Mouse (Mus musculus) R1 (cell line): ENCODE results near the gene Fam151b.

ENCODE experiments used
- DNase-seq: peaks from one replicate; pipeline ENCODE4 v3.0.0-alpha.2; 2018; ENCODE audit warnings: low read depth, low spot score

Gene Fam151b

DNA sequence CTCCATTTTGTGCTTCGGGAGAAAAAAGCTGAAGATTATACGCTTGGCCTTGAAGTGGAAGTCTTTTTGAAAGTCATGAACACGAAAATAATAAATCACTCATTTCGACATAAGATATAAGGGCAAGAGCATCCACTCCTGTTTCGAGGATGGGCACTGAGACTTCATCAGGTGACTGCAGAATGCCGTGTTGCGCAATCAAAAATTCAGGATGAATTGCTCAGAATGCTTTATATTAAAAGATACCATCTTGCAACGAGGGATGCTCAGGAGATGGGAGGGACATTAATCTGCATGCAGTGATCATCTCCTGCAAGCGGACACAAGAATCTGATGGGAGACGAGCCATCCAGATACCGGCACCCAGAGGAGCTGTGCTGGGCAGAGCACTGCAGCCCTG lies 64.2 kb downstream of the Fam151b start:
- DNase-seq, result no peak

DNA sequence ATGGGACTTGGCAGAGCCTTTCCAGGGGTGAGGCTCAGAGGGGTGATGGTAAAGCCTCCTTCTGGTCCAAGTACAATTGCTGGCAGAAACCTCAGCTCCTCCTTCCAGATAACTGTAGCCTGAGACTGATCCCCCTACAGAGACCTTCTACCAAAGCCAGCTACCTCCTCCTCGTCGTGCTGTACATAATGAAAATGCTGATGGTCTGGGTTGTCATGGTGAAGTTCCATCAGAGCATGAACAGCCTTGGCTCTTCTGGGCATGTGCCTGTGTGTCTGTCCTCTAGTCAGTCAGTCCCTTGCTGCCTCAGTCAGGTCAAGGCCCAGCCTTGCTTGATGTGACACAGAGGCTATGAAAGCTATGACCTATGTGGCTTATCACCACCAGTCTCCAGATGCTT lies 73.3 kb downstream of the Fam151b start:
- DNase-seq, result no peak

DNA sequence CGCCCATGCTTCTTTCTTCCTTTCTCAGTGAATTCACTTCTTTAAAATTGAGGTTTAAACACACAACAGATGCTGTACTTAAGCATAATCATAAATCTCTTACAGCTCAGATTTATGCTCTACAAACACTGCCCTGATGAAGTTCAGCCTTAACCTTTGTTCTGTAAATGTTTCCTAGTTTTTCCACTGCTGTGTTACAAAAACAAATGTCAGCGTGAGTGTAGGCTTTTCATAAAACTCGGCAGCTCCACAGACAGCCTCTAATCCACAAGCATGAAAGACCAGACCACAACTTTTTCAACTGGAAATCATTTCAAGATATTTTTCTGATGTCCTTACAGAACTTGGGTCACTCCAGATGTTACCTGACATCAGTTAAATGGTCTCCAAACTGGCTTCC lies 80.3 kb downstream of the Fam151b start:
- no peak for DNase-seq

DNA sequence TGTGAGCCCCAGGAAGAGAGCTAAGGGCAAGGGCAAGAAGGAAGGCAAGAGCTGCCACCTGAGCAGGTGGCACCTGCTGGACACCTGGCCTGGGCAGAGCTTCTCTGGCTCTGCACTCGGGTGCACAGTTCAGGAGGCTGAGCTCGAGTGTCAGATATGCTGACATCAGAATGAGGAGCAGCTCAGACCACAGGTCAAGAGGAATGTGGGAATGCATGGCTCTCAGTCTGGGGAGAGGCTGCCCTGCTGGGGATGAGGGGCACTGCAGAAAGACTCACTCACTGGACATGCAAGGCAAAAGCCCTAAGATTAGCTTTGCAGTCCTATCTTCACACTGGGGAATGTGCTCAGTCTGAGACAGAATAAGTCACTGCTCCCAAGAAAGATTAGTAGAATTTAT lies 81.8 kb downstream of the Fam151b start:
- no peak for DNase-seq
